Mouse (Mus musculus) kidney, embryonic 16.5 days (tissue): ENCODE data around the gene Asb1. TPM values are rescaled to one million over a fixed set of nuclear protein-coding genes. Genes with fewer than 3 reads are reported as not detected.

Experiments used
- ATAC-seq: fragments of 200-750 bp; cut with Nextera tagmentation; 2 replicates; pipeline ENCODE4 v1.8.0; 2017; ENCODE audit warnings: moderate TSS enrichment; ENCODE audit not compliant: low FRiP score, low TSS enrichment
- H3K27ac ChIP-seq: fragments of 300-500 bp; sonication (generic); 2 replicates; pipeline ENCODE4 v1.5.1; 2014; ENCODE audit warnings: low read length
- H3K27me3 ChIP-seq: fragments of 300-500 bp; sonication (generic); 2 replicates; pipeline ENCODE4 v1.6.1; 2014; ENCODE audit warnings: low read length, control low read depth, mixed read lengths; ENCODE audit not compliant: insufficient read depth
- H3K36me3 ChIP-seq: fragments of 300-500 bp; sonication (generic); 2 replicates; pipeline ENCODE4 v1.6.1; 2014; ENCODE audit warnings: low read length, control low read depth, mixed read lengths; ENCODE audit not compliant: insufficient read depth
- H3K4me1 ChIP-seq: fragments of 300-500 bp; sonication (generic); 2 replicates; pipeline ENCODE4 v1.6.1; 2014; ENCODE audit warnings: low read length, control low read depth, mixed read lengths; ENCODE audit not compliant: insufficient read depth
- H3K4me2 ChIP-seq: fragments of 300-500 bp; sonication (generic); replicated peaks from 2 replicates; pipeline ENCODE4 v1.6.1; 2014; ENCODE audit warnings: low read depth, low read length
- H3K4me3 ChIP-seq: fragments of 300-500 bp; sonication (generic); 2 replicates; pipeline ENCODE4 v1.5.1; 2014; ENCODE audit warnings: mild to moderate bottlenecking, low read length
- H3K9ac ChIP-seq: fragments of 300-500 bp; sonication (generic); replicated peaks from 2 replicates; pipeline ENCODE4 v1.6.1; 2014; ENCODE audit warnings: low read length
- H3K9me3 ChIP-seq: fragments of 300-500 bp; sonication (generic); 2 replicates; pipeline ENCODE4 v1.6.1; 2016; ENCODE audit warnings: low read length, control low read depth
- WGBS: fragments of 180-500 bp; shearing (Covaris S2); extraction: QIAGEN DNeasy Blood & Tissue Kit; methylation state at CpG from one replicate; pipeline ENCODE4 v1.1.7; 2014; 5-methylcytosine and 5-hydroxymethylcytosine counted together
- polyA plus RNA-seq: library from polyadenylated mRNA; unstranded; fragments of >200 nt; fragmentation: Nextera tagmentation; extraction: Ambion mirVana; gene quantifications from 2 replicates; pipeline ENCODE4 v1.2.1, GENCODE M21; 2015

Gene Asb1
- polyA plus RNA-seq, 1 experiment from 2014 or later, result 5.0 TPM

DNA sequence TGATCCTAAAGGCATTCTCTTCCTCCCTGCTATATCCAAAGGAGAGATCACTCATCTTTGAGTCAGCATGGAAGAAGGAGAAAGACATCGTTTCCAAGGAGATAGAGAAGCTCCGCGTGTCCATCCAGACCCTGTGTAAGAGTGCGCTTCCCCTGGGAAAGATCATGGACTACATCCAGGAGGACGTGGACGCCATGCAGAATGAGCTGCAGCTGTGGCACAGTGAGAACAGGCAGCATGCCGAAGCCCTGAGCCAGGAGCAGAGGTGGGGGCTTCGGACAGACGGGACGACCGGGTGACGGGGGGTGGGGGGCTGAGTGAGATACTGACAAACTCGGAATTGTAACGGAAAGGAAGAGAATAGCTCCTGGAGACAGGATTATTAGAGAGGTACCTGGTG is 14.5 kb upstream of the Asb1 start:
- H3K4me3 ChIP-seq, result no peak overlapping the region
- no peaks in the 10 kb centered on the region for H3K4me1 ChIP-seq
- H3K9me3 ChIP-seq, result no peaks in the 10 kb centered on the region
- ATAC-seq, result no peak
- no peaks in the 10 kb centered on the region for H3K27me3 ChIP-seq
- H3K4me2 ChIP-seq, result no peak overlapping the region
- H3K9ac ChIP-seq, result no peak overlapping the region
- WGBS, result 93% methylated on average over 14 of the region's 14 CpGs
- peaks cover 29% of the 10 kb centered on the region for H3K36me3 ChIP-seq
- no peak overlapping the region for H3K27ac ChIP-seq

DNA sequence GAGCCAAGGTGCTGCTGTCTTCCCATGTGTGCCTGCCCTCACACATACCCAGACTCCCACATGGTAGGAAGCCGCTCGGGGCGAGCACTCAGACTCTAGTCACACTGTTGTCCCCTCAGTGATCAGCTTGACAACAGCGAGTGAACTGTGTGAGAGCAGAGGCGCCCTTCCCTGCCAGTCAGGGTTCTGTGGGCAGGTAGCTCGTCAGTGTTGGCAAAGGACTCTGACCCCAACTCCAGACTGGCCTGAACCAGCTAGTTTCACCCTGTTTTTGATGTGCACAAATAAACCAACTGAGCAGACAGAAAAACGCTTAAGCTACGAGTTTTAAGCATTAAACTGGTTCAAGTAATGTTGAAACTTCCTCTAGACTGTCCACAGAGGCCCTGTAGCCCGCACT is 10.2 kb upstream of the Asb1 start:
- Histone ChIP-seq H3K9ac (no peak overlapping the region), H3K36me3 (peaks cover 17% of the 10 kb centered on the region), H3K27ac (no peak overlapping the region), H3K27me3 (no peaks in the 10 kb centered on the region), H3K4me3 (no peak overlapping the region), H3K4me2 (no peak overlapping the region), H3K4me1 (no peaks in the 10 kb centered on the region), H3K9me3 (no peaks in the 10 kb centered on the region)
- ATAC-seq, result no peak
- WGBS, result 84% methylated on average over 9 of the region's 9 CpGs

DNA sequence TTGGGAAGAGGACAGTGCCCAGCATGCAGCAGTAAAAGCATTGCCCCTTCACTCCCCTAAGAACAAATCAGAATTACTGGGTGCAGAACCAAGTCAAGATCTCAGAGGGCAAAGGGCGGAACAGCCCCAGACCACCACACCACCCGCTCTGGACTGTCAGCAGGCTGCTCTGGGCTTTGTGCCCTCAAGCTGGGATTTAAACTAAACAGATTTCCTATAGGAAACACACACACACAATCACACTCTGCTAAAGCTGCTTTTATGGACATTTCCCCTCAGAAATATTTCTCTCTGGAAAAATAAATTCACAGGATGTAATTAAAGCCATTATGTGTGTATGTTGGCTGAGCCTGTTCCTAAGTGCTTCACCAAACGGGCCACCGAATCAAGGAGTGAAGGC is 8.1 kb upstream of the Asb1 start:
- Histone ChIP-seq H3K4me3 (no peak overlapping the region), H3K27ac (no peak overlapping the region), H3K4me1 (no peaks in the 10 kb centered on the region), H3K4me2 (no peak overlapping the region), H3K9ac (no peak overlapping the region), H3K9me3 (no peaks in the 10 kb centered on the region), H3K36me3 (peaks cover 12% of the 10 kb centered on the region), H3K27me3 (0 out of 2 replicates have a peak, but pooled peaks cover 4% of the 10 kb centered on the region)
- WGBS, result 75% methylated on average over 4 of the region's 4 CpGs
- ATAC-seq, result no peak

DNA sequence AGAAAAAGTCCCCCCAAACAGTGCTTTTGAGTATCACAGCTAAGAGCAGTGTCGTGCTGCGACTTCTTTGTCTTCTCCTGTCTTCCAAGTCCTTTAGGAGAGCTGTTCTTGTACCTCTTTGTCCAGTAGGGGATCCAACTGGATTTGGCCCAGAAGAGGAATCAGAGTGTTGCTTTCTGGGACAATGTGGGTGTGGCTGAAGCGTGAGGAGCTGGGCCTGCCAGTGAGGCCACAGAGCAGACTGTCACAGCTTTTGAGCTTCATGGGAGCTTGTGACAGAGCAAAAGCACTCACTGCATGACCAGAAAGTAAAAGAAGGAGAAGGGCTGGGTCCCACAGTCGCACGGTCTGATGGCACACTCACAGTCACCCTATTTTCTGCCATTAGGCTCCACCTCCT is 7.5 kb upstream of the Asb1 start:
- H3K27ac ChIP-seq, result no peak overlapping the region
- no peaks in the 10 kb centered on the region for H3K4me1 ChIP-seq
- H3K4me3 ChIP-seq, result no peak overlapping the region
- no peaks in the 10 kb centered on the region for H3K9me3 ChIP-seq
- no peak overlapping the region for H3K9ac ChIP-seq
- 0 out of 2 replicates have a peak, but pooled peaks cover 7% of the 10 kb centered on the region for H3K27me3 ChIP-seq
- H3K36me3 ChIP-seq, result peaks cover 5% of the 10 kb centered on the region; the same call in 1 of the 2 replicates
- 85% methylated on average over 5 of the region's 5 CpGs for WGBS
- H3K4me2 ChIP-seq, result no peak overlapping the region
- ATAC-seq, result no peak

DNA sequence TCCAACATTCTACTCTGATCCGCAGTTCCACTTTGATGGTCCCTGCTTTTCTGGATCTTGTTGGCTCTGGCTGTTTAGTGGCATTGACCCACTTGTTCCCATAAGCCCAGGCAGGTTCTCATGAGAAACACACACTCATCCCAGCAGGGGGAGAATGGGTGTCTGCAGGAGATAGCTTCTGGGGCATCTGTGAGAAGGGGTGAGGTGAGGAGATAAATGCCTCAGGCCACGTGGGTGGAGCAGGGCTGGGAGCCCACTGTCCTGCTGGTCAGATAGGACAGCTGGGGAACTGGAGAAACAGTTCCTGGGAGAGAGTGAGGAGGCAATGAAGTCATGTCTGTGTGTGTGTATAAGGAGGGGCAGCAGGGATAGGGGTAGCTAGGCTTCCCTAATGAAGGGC is 6.9 kb upstream of the Asb1 start:
- Histone ChIP-seq H3K9ac (no peak overlapping the region), H3K9me3 (no peaks in the 10 kb centered on the region), H3K4me2 (no peak overlapping the region), H3K4me3 (no peak overlapping the region), H3K36me3 (no peaks in the 10 kb centered on the region), H3K27me3 (peaks cover 7% of the 10 kb centered on the region; the same call in 1 of the 2 replicates), H3K4me1 (no peaks in the 10 kb centered on the region), H3K27ac (no peak overlapping the region)
- WGBS, result 47% methylated on average over 2 of the region's 2 CpGs
- ATAC-seq, result no peak

DNA sequence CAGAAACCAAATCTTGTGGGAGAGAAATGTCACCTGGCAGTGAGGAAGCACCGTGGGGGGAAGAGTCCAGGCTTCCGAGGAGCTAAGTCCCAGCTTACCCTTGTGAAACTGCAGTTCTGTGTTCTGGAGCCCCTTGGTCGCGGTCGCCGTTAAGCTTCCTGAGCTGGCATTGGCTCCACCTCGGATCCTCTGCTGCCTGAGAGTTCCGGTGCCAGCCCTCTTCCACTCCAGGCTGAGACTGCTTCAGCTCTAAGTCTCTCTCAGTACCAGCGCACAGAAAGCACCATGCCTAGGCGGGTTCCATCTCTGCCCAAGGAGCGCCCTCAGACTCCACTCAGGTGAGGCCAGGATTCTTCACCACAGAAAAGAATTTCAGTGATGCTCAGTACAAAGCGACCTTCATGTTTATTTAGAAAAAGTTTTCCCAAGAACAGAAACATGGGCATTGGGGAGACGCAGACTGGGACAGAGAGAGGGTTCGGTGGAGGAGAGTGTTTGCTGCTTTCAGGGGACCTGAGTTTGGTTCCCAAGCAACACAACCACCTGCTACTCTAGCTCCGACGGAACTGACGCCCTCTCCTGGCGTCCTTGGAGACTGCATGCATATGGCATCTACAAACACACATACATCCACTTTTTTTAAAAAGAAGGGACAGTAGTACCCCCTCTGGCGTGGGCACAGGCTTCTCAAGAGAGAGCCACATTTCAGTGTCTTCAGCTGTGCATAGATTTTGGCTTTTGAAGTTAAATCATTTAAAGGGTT is 6.2 kb upstream of the Asb1 start:
- Histone ChIP-seq H3K4me3 (no peak overlapping the region), H3K4me2 (no peak overlapping the region), H3K27ac (no peak overlapping the region), H3K9me3 (no peaks in the 10 kb centered on the region), H3K36me3 (no peaks in the 10 kb centered on the region), H3K27me3 (peaks cover 12% of the 10 kb centered on the region), H3K4me1 (no peaks in the 10 kb centered on the region), H3K9ac (no peak overlapping the region)
- no peak for ATAC-seq
- 77% methylated on average over 19 of the region's 19 CpGs for WGBS

DNA sequence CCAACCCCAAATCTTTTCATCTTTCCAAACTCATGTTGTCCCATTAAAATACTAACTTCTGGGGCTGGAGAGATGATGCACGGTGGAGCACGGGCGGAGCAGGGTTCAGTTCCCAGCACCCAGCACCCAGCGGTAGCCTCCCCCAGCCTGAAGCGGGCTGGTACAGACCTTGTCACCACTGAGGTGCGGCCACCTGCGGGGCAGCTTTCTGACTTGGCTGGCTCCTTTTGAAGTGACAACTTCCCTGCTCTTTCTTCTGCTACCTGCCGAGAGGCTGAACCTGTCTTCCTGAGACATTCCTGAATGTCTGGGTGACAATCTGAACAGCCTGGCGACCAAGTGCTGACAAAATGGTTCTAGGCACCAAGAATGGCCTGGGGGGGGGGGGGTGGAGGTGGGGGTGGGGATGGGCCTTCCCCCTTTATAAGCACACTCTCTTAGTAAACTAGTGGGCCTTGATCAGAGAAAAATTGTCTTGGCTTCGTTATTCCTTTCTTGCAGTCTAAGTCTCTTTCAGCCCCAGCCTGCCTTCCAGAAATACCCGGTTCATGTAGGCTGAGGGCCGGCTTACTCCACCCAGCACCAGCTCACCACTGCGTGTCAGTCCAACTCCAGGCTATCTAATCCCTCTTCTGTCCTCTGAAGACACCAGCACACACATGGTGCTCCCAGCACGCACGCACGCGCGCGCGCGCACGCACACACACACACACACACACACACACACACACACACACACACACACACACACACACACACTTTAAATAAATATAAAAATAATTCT is 2.4 kb upstream of the Asb1 start:
- Histone ChIP-seq H3K4me3 (no peak overlapping the region), H3K9me3 (no peaks in the 10 kb centered on the region), H3K4me1 (peaks cover 15% of the 10 kb centered on the region), H3K27ac (no peak overlapping the region), H3K4me2 (no peak overlapping the region), H3K9ac (no peak overlapping the region), H3K27me3 (peaks cover 18% of the 10 kb centered on the region), H3K36me3 (no peaks in the 10 kb centered on the region)
- WGBS, result 39% methylated on average over 22 of the region's 22 CpGs
- ATAC-seq, result no peak

DNA sequence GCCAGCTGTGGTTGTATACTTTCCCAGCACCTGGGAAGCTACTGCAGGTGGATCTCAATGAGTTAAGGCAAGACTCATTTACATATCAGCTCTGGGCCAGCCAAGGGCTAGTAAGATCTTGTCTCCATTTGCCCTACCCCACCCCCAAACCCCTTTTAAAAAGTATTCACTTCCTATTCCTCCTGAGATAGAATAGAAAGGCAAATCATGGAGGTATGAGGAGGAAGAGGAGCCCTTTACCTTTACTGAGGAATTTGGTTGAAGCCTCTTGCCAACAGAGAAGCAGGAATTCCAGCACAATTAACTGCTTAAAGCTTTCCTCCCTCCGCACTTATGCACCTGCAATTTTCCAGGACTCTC is 1.8 kb upstream of the Asb1 start:
- no peaks in the 10 kb centered on the region for H3K36me3 ChIP-seq
- 74% methylated on average over 1 of the region's 1 CpGs for WGBS
- peaks cover 15% of the 10 kb centered on the region for H3K4me1 ChIP-seq
- H3K9ac ChIP-seq, result no peak overlapping the region
- no peak overlapping the region for H3K4me2 ChIP-seq
- H3K27me3 ChIP-seq, result peaks cover 18% of the 10 kb centered on the region
- H3K4me3 ChIP-seq, result no peak overlapping the region
- no peaks in the 10 kb centered on the region for H3K9me3 ChIP-seq
- ATAC-seq, result no peak
- no peak overlapping the region for H3K27ac ChIP-seq

DNA sequence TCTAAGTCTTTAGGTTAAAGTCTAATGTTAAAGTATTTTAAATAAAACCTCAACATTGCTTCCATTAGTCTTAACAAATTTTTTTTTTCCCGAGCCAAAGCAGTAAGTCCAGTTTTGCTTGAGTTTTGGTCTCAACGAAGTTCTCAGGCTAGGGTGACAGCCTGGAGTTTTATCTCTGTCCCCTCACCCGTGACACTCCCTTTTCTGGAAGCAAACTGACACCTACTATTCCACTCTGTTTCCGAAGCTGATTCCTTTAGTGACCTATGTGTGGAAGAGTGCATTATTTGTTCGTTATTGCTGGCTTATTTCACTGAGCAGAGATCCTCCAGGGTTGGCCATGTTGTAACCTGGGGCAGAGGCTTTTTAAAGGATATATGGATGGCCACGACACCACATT is 1.1 kb upstream of the Asb1 start:
- 20% methylated on average over 6 of the region's 6 CpGs for WGBS
- ATAC-seq, result no peak
- Histone ChIP-seq H3K27ac (no peak overlapping the region), H3K4me2 (peak overlapping the region; percentile 93; the same call in 1 of the 2 replicates), H3K4me3 (no peak overlapping the region; the same call in 1 of the 2 replicates), H3K27me3 (peaks cover 18% of the 10 kb centered on the region), H3K9me3 (no peaks in the 10 kb centered on the region), H3K4me1 (peaks cover 15% of the 10 kb centered on the region), H3K36me3 (no peaks in the 10 kb centered on the region; the same call in 1 of the 2 replicates), H3K9ac (no peak overlapping the region)
